Mouse (Mus musculus): ENCODE data around the gene Fam240a. TPM values are rescaled to one million over a fixed set of nuclear protein-coding genes. Genes with fewer than 3 reads are reported as not detected.
A peak's percentile ranks its signal among the peaks of the same experiment; 100 is the strongest.

The Fam240a gene
- polyA plus RNA-seq, 1 experiment = not detected

- Histone ChIP-seq H3K27ac (ENCODE audit: control insufficient read depth, insufficient read depth, low read depth, low read length, poor library complexity) (no peak overlapping the region), H3K4me1 (ENCODE audit: control insufficient read depth, insufficient read depth, low read length) (no peaks in the 10 kb centered on the region), H3K4me3 (replicated peaks; ENCODE audit: control insufficient read depth, low read depth, low read length) (no peak overlapping the region)
- 77% methylated on average over 7 of the region's 7 CpGs for WGBS
- TF ChIP-seq POLR2A (IDR thresholded peaks at IDR 0.05; ENCODE audit: borderline replicate concordance, control insufficient read depth, low read depth, low read length) (no peak), CTCF (IDR thresholded peaks at IDR 0.05; ENCODE audit: control insufficient read depth, insufficient read depth, low read length) (no peak)
These were observed 34.7 kb downstream of the Fam240a start for GRCm38 (mm10) chr9:110881953-110882352.

- no peak overlapping the region for H3K27ac ChIP-seq (ENCODE audit: control insufficient read depth, insufficient read depth, low read depth, low read length, poor library complexity)
- WGBS = 36% methylated on average over 4 of the region's 4 CpGs
- no peak overlapping the region for H3K4me3 ChIP-seq (replicated peaks; ENCODE audit: control insufficient read depth, low read depth, low read length)
- TF ChIP-seq POLR2A (IDR thresholded peaks at IDR 0.05; ENCODE audit: borderline replicate concordance, control insufficient read depth, low read depth, low read length) = no peak
- no peak for TF ChIP-seq CTCF (IDR thresholded peaks at IDR 0.05; ENCODE audit: control insufficient read depth, insufficient read depth, low read length)
- H3K4me1 ChIP-seq (ENCODE audit: control insufficient read depth, insufficient read depth, low read length) = no peaks in the 10 kb centered on the region
These were observed 35.9 kb downstream of the Fam240a start for GRCm38 (mm10) chr9:110880772-110881171.

GRCm38 (mm10) chr9:110879998-110880561, 36.6 kb downstream of the Fam240a start, which contains the start of gene Tmie:
Gene Tmie, minus strand, starts transcription at chr9:110880113.
- TF ChIP-seq CTCF (IDR thresholded peaks at IDR 0.05; ENCODE audit: control insufficient read depth, insufficient read depth, low read length) (no peak), POLR2A (IDR thresholded peaks at IDR 0.05; ENCODE audit: borderline replicate concordance, control insufficient read depth, low read depth, low read length) (no peak)
- no peaks in the 10 kb centered on the region for H3K4me1 ChIP-seq (ENCODE audit: control insufficient read depth, insufficient read depth, low read length)
- WGBS = 2% methylated on average over 57 of the region's 57 CpGs
- peak within 1 kb of the TSS; percentile 46 for H3K4me3 ChIP-seq (replicated peaks; ENCODE audit: control insufficient read depth, low read depth, low read length)
- peak within 1 kb of the TSS; percentile 25; the same call in 1 of the 2 replicates for H3K27ac ChIP-seq (ENCODE audit: control insufficient read depth, insufficient read depth, low read depth, low read length, poor library complexity)

- Histone ChIP-seq H3K27ac (ENCODE audit: control insufficient read depth, insufficient read depth, low read depth, low read length, poor library complexity) (peak within 1 kb of the TSS; percentile 25; the same call in 1 of the 2 replicates), H3K4me1 (ENCODE audit: control insufficient read depth, insufficient read depth, low read length) (no peaks in the 10 kb centered on the region), H3K4me3 (replicated peaks; ENCODE audit: control insufficient read depth, low read depth, low read length) (peak within 1 kb of the TSS; percentile 46)
- TF ChIP-seq CTCF (IDR thresholded peaks at IDR 0.05; ENCODE audit: control insufficient read depth, insufficient read depth, low read length) = no peak
- no peak for TF ChIP-seq POLR2A (IDR thresholded peaks at IDR 0.05; ENCODE audit: borderline replicate concordance, control insufficient read depth, low read depth, low read length)
- 31% methylated on average over 12 of the region's 12 CpGs for WGBS
These were observed 37.3 kb downstream of the Fam240a start, which contains the start of gene Als2cl for GRCm38 (mm10) chr9:110879191-110879920. Gene Als2cl, plus strand, starts transcription at chr9:110879870.

- Histone ChIP-seq H3K27ac (ENCODE audit: control insufficient read depth, insufficient read depth, low read depth, low read length, poor library complexity) (no peak overlapping the region), H3K4me3 (replicated peaks; ENCODE audit: control insufficient read depth, low read depth, low read length) (no peak overlapping the region), H3K4me1 (ENCODE audit: control insufficient read depth, insufficient read depth, low read length) (no peaks in the 10 kb centered on the region)
- 70% methylated on average over 5 of the region's 5 CpGs for WGBS
- no peak for TF ChIP-seq POLR2A (IDR thresholded peaks at IDR 0.05; ENCODE audit: borderline replicate concordance, control insufficient read depth, low read depth, low read length)
- TF ChIP-seq CTCF (IDR thresholded peaks at IDR 0.05; ENCODE audit: control insufficient read depth, insufficient read depth, low read length) = no peak
These were observed 38.8 kb downstream of the Fam240a start for GRCm38 (mm10) chr9:110877888-110878287.

- Histone ChIP-seq H3K27ac (ENCODE audit: control insufficient read depth, insufficient read depth, low read depth, low read length, poor library complexity) (no peak overlapping the region), H3K4me3 (replicated peaks; ENCODE audit: control insufficient read depth, low read depth, low read length) (no peak overlapping the region), H3K4me1 (ENCODE audit: control insufficient read depth, insufficient read depth, low read length) (no peaks in the 10 kb centered on the region)
- WGBS = 27% methylated on average over 1 of the region's 1 CpGs
- TF ChIP-seq CTCF (IDR thresholded peaks at IDR 0.05; ENCODE audit: control insufficient read depth, insufficient read depth, low read length) = no peak
- TF ChIP-seq POLR2A (IDR thresholded peaks at IDR 0.05; ENCODE audit: borderline replicate concordance, control insufficient read depth, low read depth, low read length) = no peak
These were observed 39.3 kb downstream of the Fam240a start for GRCm38 (mm10) chr9:110877353-110877752.

- Histone ChIP-seq H3K4me3 (replicated peaks; ENCODE audit: control insufficient read depth, low read depth, low read length) (no peak overlapping the region), H3K27ac (ENCODE audit: control insufficient read depth, insufficient read depth, low read depth, low read length, poor library complexity) (no peak overlapping the region), H3K4me1 (ENCODE audit: control insufficient read depth, insufficient read depth, low read length) (no peaks in the 10 kb centered on the region)
- 77% methylated on average over 6 of the region's 6 CpGs for WGBS
- TF ChIP-seq CTCF (IDR thresholded peaks at IDR 0.05; ENCODE audit: control insufficient read depth, insufficient read depth, low read length) (no peak), POLR2A (IDR thresholded peaks at IDR 0.05; ENCODE audit: borderline replicate concordance, control insufficient read depth, low read depth, low read length) (no peak)
These were observed 41.4 kb downstream of the Fam240a start for GRCm38 (mm10) chr9:110875288-110875695.

GRCm38 (mm10) chr9:110874660-110875191, 41.9 kb downstream of the Fam240a start:
- Histone ChIP-seq H3K27ac (ENCODE audit: control insufficient read depth, insufficient read depth, low read depth, low read length, poor library complexity) (no peak overlapping the region), H3K4me3 (replicated peaks; ENCODE audit: control insufficient read depth, low read depth, low read length) (no peak overlapping the region), H3K4me1 (ENCODE audit: control insufficient read depth, insufficient read depth, low read length) (no peaks in the 10 kb centered on the region)
- 62% methylated on average over 3 of the region's 3 CpGs for WGBS
- no peak for TF ChIP-seq CTCF (IDR thresholded peaks at IDR 0.05; ENCODE audit: control insufficient read depth, insufficient read depth, low read length)
- TF ChIP-seq POLR2A (IDR thresholded peaks at IDR 0.05; ENCODE audit: borderline replicate concordance, control insufficient read depth, low read depth, low read length) = no peak
